Mouse (Mus musculus): ENCODE results near the gene Dlx6. TPM values are rescaled to one million over a fixed set of nuclear protein-coding genes. Genes with fewer than 3 reads are reported as not detected.

Dlx6 gene
- polyA plus RNA-seq, 1 experiment, result not detected

- TF ChIP-seq POLR2A (IDR thresholded peaks at IDR 0.05; ENCODE audit: insufficient read length, low read depth) (no peak), E2F4 (IDR thresholded peaks at IDR 0.05; ENCODE audit: insufficient read depth) (no peak), TCF12 (IDR thresholded peaks at IDR 0.05; ENCODE audit: insufficient read depth, poor library complexity, severe bottlenecking) (no peak), SRF (IDR thresholded peaks at IDR 0.05; ENCODE audit: control insufficient read depth, insufficient read length, low read depth) (no peak), CEBPB (IDR thresholded peaks at IDR 0.05; ENCODE audit: insufficient read depth, poor library complexity, severe bottlenecking) (no peak), MYOD1 (IDR thresholded peaks at IDR 0.05; ENCODE audit: control insufficient read depth in 1 of 3, insufficient read length in 2 of 3, low read depth in 2 of 3) (no peak), TCF3 (IDR thresholded peaks at IDR 0.05; ENCODE audit: insufficient read length, low read depth) (no peak), MYOG (IDR thresholded peaks at IDR 0.05; ENCODE audit: control insufficient read depth in 1 of 3, insufficient read depth in 1 of 3, insufficient read length in 2 of 3, low read depth in 2 of 3) (no peak)
- H3K36me3 ChIP-seq (ENCODE audit: control insufficient read depth, insufficient read depth), result no peaks in the 10 kb centered on the region
- peaks cover 47% of the 10 kb centered on the region for H3K27me3 ChIP-seq (ENCODE audit: control insufficient read depth, insufficient read depth, insufficient read length)
- no peak overlapping the region for H3K4me3 ChIP-seq
- no peak overlapping the region for H3K4me2 ChIP-seq (ENCODE audit: low read depth)
- no peaks in the 10 kb centered on the region for H3K79me2 ChIP-seq (ENCODE audit: control insufficient read depth, insufficient read depth)
- H3ac ChIP-seq (ENCODE audit: control insufficient read depth, insufficient read length), result no peak overlapping the region
These were observed 1.6 kb downstream of the Dlx6 start for GRCm38 (mm10) chr6:6864441-6865440.

- Histone ChIP-seq H3K36me3 (ENCODE audit: control insufficient read depth, insufficient read depth) (no peaks in the 10 kb centered on the region), H3ac (ENCODE audit: control insufficient read depth, insufficient read length) (no peak overlapping the region), H3K79me2 (ENCODE audit: control insufficient read depth, insufficient read depth) (no peaks in the 10 kb centered on the region), H3K4me3 (no peak overlapping the region), H3K27me3 (ENCODE audit: control insufficient read depth, insufficient read depth, insufficient read length) (peaks cover 28% of the 10 kb centered on the region), H3K4me2 (ENCODE audit: low read depth) (no peak overlapping the region)
- TF ChIP-seq TCF12 (IDR thresholded peaks at IDR 0.05; ENCODE audit: insufficient read depth, poor library complexity, severe bottlenecking) (no peak), USF1 (IDR thresholded peaks at IDR 0.05; ENCODE audit: low read depth) (no peak), POLR2AphosphoS2 (IDR thresholded peaks at IDR 0.05; ENCODE audit: insufficient read length, low read depth) (no peak), REST (IDR thresholded peaks at IDR 0.05; ENCODE audit: insufficient read depth, insufficient read length) (no peak), MAX (IDR thresholded peaks at IDR 0.05; ENCODE audit: low read depth) (no peak), CEBPB (IDR thresholded peaks at IDR 0.05; ENCODE audit: insufficient read depth, poor library complexity, severe bottlenecking) (no peak), TCF3 (IDR thresholded peaks at IDR 0.05; ENCODE audit: insufficient read length, low read depth) (no peak)
These were observed 3.9 kb downstream of the Dlx6 start for GRCm38 (mm10) chr6:6867031-6867430.

GRCm38 (mm10) chr6:6869041-6869685, 6.0 kb downstream of the Dlx6 start:
- Histone ChIP-seq H3ac (ENCODE audit: control insufficient read depth, insufficient read length) (no peak overlapping the region), H3K4me2 (ENCODE audit: low read depth) (no peak overlapping the region), H3K4me3 (no peak overlapping the region), H3K27me3 (ENCODE audit: control insufficient read depth, insufficient read depth, insufficient read length) (peaks cover 21% of the 10 kb centered on the region), H3K36me3 (ENCODE audit: control insufficient read depth, insufficient read depth) (no peaks in the 10 kb centered on the region), H3K79me2 (ENCODE audit: control insufficient read depth, insufficient read depth) (no peaks in the 10 kb centered on the region)
- TF ChIP-seq TCF3 (IDR thresholded peaks at IDR 0.05; ENCODE audit: insufficient read length, low read depth), result no peak
- no peak for TF ChIP-seq TCF12 (IDR thresholded peaks at IDR 0.05; ENCODE audit: insufficient read depth, poor library complexity, severe bottlenecking)
- TF ChIP-seq MAX (IDR thresholded peaks at IDR 0.05; ENCODE audit: low read depth), result no peak
- TF ChIP-seq MYOG (IDR thresholded peaks at IDR 0.05; ENCODE audit: control insufficient read depth in 1 of 3, insufficient read depth in 1 of 3, insufficient read length in 2 of 3, low read depth in 2 of 3), result no peak
- no peak for TF ChIP-seq USF1 (IDR thresholded peaks at IDR 0.05; ENCODE audit: low read depth)
- no peak for TF ChIP-seq REST (IDR thresholded peaks at IDR 0.05; ENCODE audit: insufficient read depth, insufficient read length)
- TF ChIP-seq POLR2A (IDR thresholded peaks at IDR 0.05; ENCODE audit: insufficient read length, low read depth), result no peak
- TF ChIP-seq MYOD1 (IDR thresholded peaks at IDR 0.05; ENCODE audit: control insufficient read depth in 1 of 3, insufficient read length in 2 of 3, low read depth in 2 of 3), result no peak
- no peak for TF ChIP-seq CEBPB (IDR thresholded peaks at IDR 0.05; ENCODE audit: insufficient read depth, poor library complexity, severe bottlenecking)
- TF ChIP-seq SRF (IDR thresholded peaks at IDR 0.05; ENCODE audit: control insufficient read depth, insufficient read length, low read depth), result no peak

- H3K79me2 ChIP-seq (ENCODE audit: control insufficient read depth, insufficient read depth), result no peaks in the 10 kb centered on the region
- no peaks in the 10 kb centered on the region for H3K36me3 ChIP-seq (ENCODE audit: control insufficient read depth, insufficient read depth)
- H3K4me3 ChIP-seq, result no peak overlapping the region
- no peak overlapping the region for H3K4me2 ChIP-seq (ENCODE audit: low read depth)
- peaks cover 26% of the 10 kb centered on the region for H3K27me3 ChIP-seq (ENCODE audit: control insufficient read depth, insufficient read depth, insufficient read length)
- H3ac ChIP-seq (ENCODE audit: control insufficient read depth, insufficient read length), result no peak overlapping the region
- no peak for TF ChIP-seq POLR2A (IDR thresholded peaks at IDR 0.05; ENCODE audit: insufficient read length, low read depth)
- no peak for TF ChIP-seq E2F4 (IDR thresholded peaks at IDR 0.05; ENCODE audit: insufficient read depth)
- TF ChIP-seq MYOD1 (IDR thresholded peaks at IDR 0.05; ENCODE audit: control insufficient read depth in 1 of 3, insufficient read length in 2 of 3, low read depth in 2 of 3), result no peak
- TF ChIP-seq MYOG (IDR thresholded peaks at IDR 0.05; ENCODE audit: control insufficient read depth in 1 of 3, insufficient read depth in 1 of 3, insufficient read length in 2 of 3, low read depth in 2 of 3), result no peak
- no peak for TF ChIP-seq POLR2AphosphoS2 (IDR thresholded peaks at IDR 0.05; ENCODE audit: insufficient read length, low read depth)
- no peak for TF ChIP-seq MAX (IDR thresholded peaks at IDR 0.05; ENCODE audit: low read depth)
- TF ChIP-seq REST (IDR thresholded peaks at IDR 0.05; ENCODE audit: insufficient read depth, insufficient read length), result no peak
- TF ChIP-seq TCF3 (IDR thresholded peaks at IDR 0.05; ENCODE audit: insufficient read length, low read depth), result no peak
- TF ChIP-seq CEBPB (IDR thresholded peaks at IDR 0.05; ENCODE audit: insufficient read depth, poor library complexity, severe bottlenecking), result no peak
- TF ChIP-seq USF1 (IDR thresholded peaks at IDR 0.05; ENCODE audit: low read depth), result no peak
- no peak for TF ChIP-seq SRF (IDR thresholded peaks at IDR 0.05; ENCODE audit: control insufficient read depth, insufficient read length, low read depth)
- no peak for TF ChIP-seq TCF12 (IDR thresholded peaks at IDR 0.05; ENCODE audit: insufficient read depth, poor library complexity, severe bottlenecking)
These were observed 7.0 kb downstream of the Dlx6 start for GRCm38 (mm10) chr6:6869961-6870800.

Data from myocyte (in vitro differentiated cells).